Mouse (Mus musculus) heart, adult 2 months (tissue): ENCODE measurements around the gene Med29.

Experiments
- CTCF ChIP-seq: fragments of 200-600 bp; IDR thresholded peaks from 2 replicates; pipeline ENCODE4 v1.8.1; 2022; ENCODE audit warnings: antibody characterized with exemption, mild to moderate bottlenecking, moderate library complexity
- EP300 ChIP-seq: fragments of 200-500 bp; IDR thresholded peaks from 2 replicates; pipeline ENCODE4 v1.6.1; 2011; ENCODE audit warnings: low read depth, low read length, control low read depth; ENCODE audit not compliant: insufficient read depth
- POLR2A ChIP-seq: fragments of 200-500 bp; IDR thresholded peaks from 2 replicates; pipeline ENCODE4 v1.6.1; 2011; ENCODE audit warnings: mild to moderate bottlenecking, low read depth, low read length, control low read depth; ENCODE audit not compliant: insufficient read depth

DNA sequence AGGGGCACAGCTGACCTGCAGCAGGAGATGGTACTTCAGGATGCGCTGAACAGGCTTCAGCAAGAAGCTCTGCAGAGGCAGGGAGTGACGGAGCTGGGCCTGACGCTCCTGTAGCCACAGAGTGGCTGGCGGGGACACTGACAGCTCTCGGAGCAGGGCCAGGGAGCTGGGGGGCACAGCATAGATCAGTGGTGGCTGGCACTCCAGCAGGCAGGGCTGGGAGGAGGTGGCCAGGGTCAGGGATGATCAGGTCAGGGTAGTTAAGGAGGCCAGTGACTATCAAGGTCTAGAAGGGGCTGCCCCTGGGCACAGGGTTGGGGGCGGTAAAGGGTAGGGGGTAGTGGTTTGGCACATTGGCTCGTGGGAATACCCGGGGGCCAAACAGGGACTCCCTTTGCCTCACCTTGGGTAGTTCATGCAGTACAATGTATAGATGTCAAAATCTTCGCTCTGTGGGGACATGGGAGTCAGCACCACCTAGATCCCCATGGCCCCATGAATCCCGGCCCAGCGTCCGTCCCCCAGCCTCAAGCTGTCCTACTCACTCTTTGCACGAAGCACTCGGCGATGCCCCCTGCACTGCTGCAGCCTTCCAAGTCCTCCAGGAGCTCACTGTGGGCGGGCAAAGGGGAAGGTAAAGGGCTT is 24.1 kb downstream of the Med29 start:
- TF ChIP-seq EP300 (no peak), CTCF (no peak), POLR2A (no peak)
